Mouse (Mus musculus) adrenal gland, adult (tissue): ENCODE data around the gene Gm49395.

ENCODE experiments used
- DNase-seq, 2 experiments: peaks; one replicate each; pipeline ENCODE4 v3.0.0; 2022 to 2023; ENCODE audit warnings: low spot score in 1 of 2; ENCODE audit not compliant: inconsistent age in 2 of 2

Gene Gm49395

DNA sequence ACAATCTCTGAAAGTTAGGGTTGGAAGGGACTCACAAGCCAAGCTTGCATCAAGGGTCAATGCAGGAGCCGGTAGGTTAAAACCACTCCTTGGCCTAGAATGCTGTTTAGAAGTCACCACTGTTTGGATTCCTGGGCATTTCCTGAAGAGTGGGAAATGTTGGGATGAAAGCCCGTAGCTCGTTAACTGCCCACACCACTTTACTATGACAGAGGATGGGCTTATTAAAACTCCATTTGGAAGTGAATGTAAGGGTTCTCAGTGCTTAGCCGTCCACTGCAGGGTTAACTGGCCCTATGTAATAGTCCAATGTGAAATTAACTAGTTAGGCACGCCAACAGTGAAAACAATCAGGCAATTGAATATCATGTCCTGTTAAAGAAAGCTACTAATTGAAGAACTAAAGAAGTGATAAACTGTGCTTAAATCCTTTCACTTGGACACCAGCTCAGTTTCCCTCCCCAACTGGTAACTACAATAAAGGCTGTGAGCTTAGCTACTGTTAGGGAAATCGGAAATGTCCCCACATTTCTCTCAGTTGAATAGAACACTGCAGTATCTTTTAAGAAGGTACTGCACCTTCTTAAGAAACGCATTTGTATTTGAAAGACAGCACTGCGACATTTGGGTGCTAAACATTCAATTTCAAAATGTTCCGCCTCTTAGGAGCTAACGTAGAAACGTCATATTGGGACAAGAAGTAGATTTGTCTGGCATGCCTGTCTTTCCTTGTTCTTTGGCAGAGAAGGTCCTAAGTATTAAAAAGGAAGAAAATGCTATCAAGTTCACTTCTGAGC lies 1.1 kb downstream of the Gm49395 start:
- no peak for DNase-seq

DNA sequence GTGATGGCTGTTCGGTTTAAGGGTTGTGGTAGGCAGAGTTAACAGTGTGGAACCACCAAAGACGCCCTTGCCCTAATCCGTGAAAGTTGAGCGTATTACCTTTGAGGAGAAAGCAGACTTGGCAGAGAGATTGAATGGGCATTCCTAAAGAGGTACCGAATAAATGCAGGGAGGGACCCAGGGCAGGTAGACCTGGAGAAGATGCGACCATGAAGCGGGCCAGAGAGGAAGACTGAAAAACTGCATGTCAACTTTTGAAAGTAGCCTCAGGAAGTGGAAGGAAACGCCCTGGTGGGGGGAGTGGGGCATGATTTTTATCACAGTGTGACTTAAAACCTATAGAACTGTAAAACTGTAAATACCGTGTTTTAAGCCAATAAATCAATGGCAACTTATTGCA lies 2.3 kb downstream of the Gm49395 start:
- no peak for DNase-seq

DNA sequence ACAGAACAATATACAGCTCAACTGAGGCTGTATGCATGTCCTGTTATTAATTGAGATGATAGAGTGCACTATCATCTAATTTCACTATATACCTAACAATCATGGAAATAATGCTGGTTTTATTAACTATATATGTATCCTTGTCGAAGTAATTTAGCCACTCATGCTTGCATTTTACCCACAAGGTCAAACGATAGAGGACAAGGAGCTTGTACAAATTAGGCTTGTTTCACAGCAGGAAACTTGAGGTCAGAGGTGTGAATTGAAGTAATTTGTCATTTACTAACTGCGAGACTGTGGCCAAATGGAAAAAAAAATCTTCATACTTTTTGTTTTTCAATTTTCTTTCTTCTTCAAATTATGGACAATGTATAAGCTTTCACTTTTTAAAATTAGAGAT lies 3.5 kb downstream of the Gm49395 start:
- no peak for DNase-seq

DNA sequence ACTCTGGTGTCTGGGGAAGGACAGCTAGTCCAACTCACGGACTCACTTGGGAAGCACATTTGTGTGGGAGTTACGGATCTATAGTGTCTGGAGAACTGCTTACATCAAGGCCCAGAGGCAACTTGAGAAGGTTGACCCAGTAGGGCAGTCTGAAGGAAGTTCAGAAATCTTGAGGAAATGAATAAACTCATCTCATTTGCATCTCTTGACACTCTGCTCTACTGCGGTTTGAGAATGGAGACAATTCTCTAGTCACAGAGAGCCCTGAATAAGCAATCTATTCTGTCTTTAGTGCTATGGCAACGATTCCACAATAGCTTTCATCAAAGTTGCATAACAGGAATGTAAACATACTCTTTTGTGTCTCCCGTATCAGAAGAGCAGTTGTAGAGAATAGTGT lies 4.8 kb downstream of the Gm49395 start:
- no peak for DNase-seq

DNA sequence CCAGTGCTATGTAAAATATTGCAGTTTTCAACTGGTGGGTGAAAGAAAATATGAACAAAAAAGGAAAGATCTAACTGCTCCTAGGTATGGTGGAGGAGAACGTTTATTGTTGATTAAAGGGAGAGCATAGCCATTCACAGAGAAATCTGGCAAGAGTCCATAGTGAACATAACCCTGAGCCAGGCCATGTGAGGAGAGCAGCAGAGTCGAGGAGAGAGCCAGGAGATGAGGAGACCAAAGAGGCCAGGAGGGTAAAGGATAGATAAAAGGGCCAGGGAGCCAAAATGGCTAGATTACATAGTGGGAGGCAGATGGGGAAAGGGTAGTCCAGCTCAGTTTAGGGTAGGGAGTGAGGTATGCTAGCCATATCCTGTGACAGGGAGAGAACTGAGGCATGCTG lies 5.5 kb downstream of the Gm49395 start:
- peak in 1 of 2 experiments; percentile 44 for DNase-seq

DNA sequence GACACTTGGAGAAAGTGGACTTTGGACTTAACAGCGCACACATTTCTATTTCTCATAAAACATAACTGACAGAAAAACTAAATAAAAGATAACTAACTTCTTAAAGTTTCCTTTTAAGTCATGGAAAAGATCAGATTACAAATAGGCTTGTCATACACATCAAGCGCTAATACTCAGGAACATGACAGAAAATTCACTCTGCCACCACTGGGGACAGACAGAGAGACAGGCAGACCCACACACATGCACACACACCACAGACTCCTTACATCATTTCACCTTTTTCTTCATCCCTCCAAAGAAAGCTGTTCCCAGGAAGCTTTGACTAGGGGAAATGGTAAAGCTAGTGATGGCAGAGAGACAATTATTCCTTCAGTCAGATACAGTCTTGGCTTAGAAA lies 6.3 kb downstream of the Gm49395 start:
- no peak for DNase-seq

DNA sequence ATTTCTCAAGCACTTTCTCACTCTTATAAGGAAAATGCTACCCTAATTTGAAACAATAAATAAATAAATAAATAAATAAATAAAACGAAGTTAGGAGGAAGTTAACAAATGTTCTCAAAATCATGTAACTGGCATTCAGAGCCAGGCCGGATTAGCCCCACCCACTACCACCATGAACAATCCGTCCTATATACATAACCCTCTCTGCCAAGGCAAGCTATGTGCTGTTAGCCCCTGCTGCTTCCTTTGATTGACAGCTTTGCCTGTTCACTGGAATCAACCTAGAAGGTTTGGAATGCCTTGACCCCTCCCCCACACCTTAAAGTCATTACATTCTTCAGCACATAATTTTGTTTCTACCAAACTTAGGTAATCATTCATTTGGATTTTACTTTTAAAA lies 10.2 kb downstream of the Gm49395 start:
- no peak for DNase-seq

DNA sequence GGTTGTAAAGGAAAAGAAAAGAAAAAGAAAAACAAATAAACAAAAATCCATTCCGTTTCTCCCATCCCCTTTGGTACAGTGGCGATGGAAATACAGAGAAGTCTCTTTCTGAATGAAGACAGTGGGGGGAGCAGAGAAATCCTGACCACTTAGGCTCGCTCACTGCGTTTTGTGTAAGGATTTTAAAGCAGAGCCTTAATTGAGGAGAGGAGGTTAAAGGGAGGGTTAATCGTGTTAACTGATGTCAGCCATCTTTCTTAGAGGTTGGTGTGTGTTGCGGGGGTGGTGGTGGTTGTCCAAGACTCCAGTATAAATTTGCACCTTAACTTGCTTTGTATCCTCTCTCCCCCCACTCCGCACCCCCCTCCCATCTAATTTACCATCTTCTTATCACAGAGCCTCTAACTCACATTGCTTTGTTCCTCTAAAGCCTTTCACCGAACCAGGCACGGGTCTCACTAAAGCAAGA lies 10.7 kb downstream of the Gm49395 start:
- DNase-seq, result no peak

DNA sequence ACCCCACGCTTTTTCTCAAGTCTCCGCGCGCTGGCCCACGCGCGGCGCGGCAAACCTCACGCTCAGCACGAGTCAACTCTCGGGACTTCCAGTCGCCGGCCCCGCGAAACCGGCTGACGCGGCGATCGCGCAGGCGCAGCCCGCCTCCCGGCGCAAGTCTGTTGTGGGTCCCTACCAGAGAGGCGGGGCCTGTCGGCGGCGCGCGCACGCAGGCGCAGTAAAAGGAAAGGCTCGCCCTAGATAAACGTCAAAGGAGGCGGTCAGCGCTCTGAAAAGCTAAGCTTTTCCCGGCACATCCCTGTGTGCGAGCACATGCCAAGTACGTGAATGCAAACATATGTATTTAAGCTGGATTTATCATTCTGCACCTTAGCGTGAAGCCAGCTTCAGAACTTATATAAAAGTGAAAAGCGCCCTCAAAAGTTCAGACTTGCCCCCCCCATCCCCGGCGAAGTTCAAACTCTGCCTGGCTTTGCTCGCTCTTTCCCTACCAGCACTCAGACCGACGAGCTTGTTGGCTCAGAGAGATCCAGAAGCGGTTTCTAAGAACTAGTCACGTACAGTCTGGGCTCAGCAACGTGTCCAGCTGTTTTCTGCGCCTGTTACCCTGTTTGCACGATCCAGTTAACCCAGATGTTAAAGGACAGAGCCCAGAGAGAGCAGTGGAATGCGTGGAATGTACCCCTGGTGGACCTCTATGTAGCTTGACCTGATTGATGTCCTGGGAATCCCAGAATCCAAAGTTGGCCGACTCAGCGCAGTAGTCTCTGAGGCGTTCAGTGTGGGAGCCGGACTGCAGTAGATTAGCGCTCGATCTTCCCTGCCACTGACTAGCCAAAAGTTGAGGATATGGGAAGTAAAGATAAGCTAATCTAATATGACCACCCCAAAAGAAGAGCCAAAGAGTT lies 11.4 kb downstream of the Gm49395 start, which contains the start of gene Pelo:
Gene Pelo, minus strand, starts transcription at position 118 of the 908 bp plus-strand sequence.
- DNase-seq, result peak; percentile 98

DNA sequence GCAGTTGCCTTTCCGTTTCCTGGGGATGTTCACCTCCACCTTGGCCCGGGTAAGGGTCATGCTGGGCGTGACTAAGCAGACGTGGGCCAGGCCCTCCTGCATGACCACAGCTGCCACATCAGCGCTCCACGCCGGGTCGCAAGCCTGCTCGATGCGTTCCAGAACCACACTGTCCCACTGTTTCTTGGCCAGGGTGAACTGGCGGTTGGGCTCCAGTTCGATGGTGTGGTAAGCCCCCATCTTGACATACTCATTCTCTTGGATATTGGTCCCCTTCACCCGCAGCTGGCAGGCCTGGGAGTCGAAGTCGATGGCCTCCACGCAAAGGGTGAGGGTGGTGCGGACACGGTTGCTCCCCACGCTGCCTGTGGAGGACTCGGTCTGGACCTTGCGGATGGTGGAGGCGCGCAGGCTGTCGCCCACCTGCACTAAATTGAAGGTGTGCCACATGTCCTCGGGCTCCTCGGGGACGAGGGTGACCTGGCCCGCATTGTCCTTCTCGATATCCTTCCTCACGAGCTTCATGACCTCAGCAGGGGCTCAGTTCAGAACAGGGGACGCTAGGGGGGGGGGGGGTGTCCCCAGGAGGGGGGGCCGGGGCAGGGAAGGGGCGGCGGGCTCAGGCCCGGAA lies 12.2 kb downstream of the Gm49395 start:
- peak; percentile 49 to 78 for DNase-seq

DNA sequence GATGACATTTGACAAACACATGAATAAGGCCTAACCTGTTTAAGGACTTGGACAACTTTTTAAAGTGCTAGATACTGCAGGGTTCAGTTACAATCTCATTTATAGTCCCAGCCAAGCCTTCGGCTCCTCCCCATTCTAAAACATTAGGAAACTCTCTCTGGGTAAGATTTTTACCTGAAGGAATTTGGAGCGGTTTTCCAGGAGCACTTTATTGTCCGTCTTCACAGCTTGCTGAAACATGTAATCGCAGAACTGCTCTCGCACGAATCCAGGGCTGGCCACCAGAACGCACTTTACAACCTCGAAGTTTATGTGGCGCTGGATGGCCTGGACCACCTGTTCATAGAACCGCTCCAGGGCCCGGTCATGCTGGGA lies 12.7 kb downstream of the Gm49395 start:
- no peak for DNase-seq

DNA sequence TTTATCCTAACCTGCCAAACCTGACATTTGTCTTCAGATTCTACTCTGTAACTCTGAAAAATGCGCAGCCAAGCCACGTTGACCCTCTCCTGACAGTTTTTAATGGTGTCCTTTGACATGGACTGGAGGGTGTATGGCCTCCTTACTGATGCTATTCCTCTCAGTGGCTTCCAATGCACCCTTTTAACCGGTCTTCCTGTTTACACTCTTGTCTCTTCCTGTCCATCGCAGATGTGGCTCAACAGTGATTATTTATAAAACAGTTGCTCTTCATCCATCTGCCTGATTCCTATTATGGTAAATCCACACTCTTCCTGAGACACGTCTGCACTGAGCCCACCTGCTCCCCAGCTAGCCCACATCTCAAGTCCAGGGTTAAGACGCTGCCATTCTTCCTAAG lies 15.7 kb downstream of the Gm49395 start:
- DNase-seq, result no peak

DNA sequence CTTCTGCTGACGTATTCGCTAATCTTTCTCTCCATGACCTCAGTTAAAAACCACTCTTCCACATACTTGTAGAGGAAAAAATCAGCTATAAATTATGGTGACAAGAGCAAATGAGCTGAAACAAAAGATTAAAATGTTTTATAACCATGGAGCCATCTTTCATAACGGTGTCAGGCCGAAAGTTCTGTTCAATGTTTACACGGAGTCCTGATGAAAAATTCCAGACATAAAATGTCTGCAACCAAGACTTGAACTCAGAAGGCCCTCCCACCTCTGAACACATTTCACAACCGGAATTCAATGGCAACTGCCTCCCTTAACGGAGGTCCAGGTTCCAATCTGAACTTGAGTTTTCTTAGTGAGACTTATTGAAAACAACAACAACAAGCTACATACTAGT lies 19.4 kb downstream of the Gm49395 start:
- DNase-seq, result no peak

DNA sequence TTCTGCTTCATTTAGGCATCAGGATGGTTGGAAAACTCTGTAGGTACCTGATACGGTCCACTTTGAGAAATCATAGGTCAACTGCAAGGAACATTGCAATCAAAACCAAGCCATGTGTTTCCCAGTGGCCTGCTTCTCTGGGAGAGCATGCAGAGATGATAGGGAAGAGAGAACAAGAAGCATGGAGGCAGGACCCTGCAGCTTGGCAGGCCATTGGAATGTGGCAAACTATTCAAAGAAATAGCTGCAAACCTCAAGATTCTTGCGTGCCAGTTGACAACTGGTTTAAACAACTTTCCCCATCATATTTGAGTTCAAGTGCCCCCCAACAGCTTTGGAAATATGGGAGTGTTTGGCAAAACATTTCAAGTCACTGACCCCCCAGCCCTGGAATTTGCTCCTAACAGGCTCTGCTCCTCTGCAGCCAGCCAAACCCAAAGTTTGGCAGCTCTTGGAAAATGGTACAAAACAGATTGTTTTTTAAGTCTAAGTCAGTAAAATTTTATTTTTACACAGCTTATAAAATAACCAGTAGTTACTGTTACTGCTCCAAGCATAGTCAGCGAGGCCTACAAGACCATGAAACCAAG lies 21.6 kb downstream of the Gm49395 start:
- DNase-seq, result no peak

DNA sequence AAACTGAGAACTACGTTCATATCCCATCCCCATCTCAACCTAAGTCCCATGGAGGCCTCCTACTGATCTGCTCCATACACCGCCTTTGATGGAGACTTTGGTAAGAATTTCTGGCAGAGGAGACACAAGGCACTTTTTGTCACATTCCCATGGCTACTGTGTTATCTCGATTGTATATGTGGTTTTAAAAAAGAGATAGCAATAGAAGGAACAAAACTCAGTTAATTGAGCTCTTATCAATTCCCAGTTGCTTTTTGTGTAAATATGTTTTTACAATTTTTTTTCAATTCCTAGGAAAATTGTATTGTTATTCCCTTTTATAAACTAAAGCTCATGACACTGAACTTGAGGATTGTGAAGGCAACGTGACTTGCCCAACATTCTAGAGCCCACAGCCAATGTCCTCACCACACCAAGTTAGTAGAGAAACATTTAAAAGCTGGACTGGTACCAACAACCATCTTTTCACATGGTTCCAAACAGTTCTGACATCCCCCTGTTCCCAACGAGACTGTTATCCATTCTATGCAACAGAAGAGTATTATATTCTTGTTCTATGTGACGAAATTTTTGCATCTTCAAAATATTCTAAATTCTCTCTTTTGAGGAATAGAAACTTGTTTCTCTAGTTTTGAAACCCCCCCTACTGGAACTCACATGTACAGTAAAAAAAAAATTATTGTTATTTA lies 22.6 kb downstream of the Gm49395 start:
- DNase-seq, result no peak

DNA sequence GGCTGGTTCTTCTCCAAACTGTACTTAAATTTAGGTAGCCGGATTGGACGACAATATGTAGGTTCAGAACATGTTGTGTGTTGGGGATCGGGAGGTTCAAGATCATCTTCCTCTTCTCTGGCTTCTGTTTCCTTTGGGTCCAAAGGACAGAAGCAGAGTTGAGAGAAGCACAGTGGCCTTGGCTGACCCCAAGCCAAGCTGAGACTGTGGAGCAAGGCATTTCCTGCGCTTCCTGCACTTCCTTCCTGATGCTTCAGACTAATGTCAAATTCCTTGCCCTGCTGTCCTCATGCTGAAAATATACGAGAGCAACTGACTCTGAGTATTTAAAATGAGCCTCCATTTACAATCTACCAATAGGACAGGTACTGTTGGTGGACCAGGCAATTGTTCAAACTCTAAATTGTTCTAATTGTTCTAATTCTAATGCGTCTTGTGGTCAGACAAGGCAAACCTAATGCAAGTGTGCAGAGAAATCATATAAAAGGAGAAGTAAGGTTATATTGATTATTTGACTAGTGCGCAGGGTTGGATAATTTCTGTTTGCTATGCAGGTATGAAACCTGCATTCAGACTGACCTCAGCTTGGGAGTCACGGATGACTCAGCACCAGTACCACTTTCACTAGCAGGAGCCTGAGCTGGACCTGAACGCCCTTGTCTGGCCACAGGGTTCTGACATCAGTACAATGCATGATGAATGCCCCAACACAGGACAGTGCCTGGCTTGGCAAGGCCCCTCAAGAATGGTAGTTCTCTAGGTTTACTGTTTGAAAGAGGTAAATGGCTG lies 24.2 kb downstream of the Gm49395 start:
- DNase-seq, result peak in 1 of 2 experiments; percentile 47

DNA sequence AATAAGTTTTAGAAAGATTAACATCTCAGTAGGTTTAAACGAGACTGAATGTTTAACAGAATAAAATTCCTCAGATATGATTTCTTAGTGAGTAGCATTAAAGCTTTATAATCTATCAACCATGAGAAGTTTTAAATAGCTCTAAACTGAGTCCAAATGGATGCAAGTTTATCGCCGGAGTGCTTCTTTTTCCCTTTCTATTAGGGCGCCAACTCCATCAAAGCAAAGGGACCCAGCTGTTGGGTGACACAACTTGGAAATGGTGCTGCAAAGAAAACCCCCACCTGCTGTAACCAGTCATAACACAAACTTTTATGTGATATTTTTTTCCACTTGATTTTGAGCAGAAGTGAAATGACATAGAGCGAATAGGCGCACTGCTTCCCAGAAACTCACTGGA lies 29.3 kb downstream of the Gm49395 start:
- DNase-seq, result no peak

DNA sequence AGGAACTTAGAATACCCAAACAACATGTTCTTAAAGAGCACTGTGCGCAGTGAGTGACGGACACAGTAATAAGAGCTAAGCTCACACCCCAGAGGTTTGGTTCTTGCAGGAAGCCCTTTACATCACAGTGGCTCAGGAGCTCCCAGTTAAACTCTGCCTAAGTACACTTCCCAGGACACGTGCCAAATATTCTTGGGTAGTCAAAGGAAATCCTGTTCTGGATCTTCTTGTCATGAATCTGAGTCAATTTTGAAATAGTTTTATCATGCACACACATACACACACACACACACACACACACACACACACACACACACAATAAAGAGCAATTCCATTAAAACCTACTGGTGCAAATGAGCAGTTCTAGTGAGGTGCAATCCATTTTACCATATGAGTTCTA lies 30.3 kb downstream of the Gm49395 start:
- peak in 1 of 2 experiments; percentile 47 for DNase-seq

DNA sequence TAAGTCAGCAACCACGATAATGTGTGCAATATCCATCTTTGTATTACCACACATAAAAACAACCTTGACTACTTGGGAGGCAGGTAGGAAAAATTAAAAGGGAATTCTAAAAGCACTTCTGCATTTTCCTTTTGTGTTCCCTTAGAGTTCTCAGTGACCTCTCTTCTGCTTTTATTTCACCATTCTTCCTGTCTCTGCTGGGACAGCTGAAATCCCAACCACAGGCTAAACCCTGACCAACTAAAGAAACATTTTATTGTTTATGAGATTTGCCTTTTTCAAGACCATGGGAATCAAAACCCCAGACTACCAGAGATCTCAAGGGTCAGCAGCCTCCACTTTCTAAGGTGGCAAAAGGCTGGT lies 33.8 kb downstream of the Gm49395 start:
- no peak for DNase-seq
